Mouse (Mus musculus): ENCODE measurements at regions not wholly inside any gene's neighbourhood (a gene's known extent, or its start where the extent isn't known, plus 50 kb on each side); places are given as distances from the start of the nearest gene placed in this dataset.

DNA sequence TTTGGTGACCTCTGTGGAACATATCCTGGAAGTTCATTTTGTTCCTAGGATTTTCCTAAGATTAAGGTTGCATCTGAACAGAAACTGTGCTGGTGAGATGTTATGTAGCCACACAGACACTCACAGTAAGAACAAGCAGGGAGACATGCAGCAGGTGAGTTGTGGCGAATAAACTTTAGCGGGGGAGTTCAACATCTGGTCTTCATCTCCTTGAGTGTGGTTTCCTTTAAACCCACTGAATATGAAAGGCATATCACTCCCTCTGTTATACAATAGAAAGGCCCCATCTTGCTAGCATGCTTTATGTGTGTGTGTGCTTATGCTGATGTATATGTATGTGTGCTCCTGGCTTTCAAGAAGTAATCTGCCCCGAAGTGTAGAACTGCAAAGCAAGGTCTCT, 387.1 kb upstream of the Sash1 start:
- intact Hi-C loops (cut with DNase I): no loop called here
- Histone ChIP-seq H3K27me3 (ENCODE audit: control insufficient read depth, insufficient read depth, low read length) (no peaks in the 10 kb centered on the region), H3K27ac (no peak overlapping the region), H3K9ac (ENCODE audit: low read depth, low read length) (no peak overlapping the region), H3K4me3 (no peak overlapping the region), H3K36me3 (ENCODE audit: control insufficient read depth, insufficient read depth, low read length) (no peaks in the 10 kb centered on the region), H3K4me1 (ENCODE audit: control insufficient read depth, insufficient read depth, low read length) (no peaks in the 10 kb centered on the region; the same call in 1 of the 2 replicates), H3K79me2 (replicated peaks; ENCODE audit: control insufficient read depth, insufficient read depth, low read length) (no peaks in the 10 kb centered on the region)
- TF ChIP-seq CTCF (IDR thresholded peaks at IDR 0.05): no peak
- no peak for TF ChIP-seq EP300 (IDR thresholded peaks at IDR 0.05; ENCODE audit: insufficient read depth, low read depth, low read length)
- TF ChIP-seq POLR2A (IDR thresholded peaks at IDR 0.05; ENCODE audit: insufficient read depth, low read depth, low read length): no peak
- DNase-seq: no peak
- WGBS: 76% methylated on average over 3 of the region's 3 CpGs

DNA sequence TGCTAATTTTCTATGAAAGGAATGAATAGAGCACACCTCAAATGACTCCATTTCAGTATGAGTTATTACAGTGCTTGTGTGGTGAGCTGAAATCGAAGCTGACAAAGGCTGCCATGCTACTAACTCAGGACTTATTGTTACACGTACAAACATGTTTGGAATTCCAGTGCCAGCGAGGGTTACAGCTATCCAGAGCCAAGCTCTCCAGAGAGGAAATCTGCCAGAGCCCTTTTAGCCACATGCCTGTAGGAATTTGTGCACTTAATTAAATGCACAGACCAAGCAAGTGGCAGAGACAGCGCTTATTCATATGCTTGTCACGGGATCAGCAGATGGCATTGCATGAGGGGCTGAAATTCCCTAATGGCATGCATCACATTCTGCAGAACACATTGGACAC, 386.4 kb upstream of the Sash1 start:
- H3K4me3 ChIP-seq: no peak overlapping the region
- intact Hi-C loops (cut with DNase I): no loop called here
- 33% methylated on average over 5 of the region's 5 CpGs for WGBS
- H3K27me3 ChIP-seq (ENCODE audit: control insufficient read depth, insufficient read depth, low read length): no peaks in the 10 kb centered on the region
- no peaks in the 10 kb centered on the region for H3K36me3 ChIP-seq (ENCODE audit: control insufficient read depth, insufficient read depth, low read length)
- no peak overlapping the region for H3K27ac ChIP-seq
- no peaks in the 10 kb centered on the region for H3K79me2 ChIP-seq (replicated peaks; ENCODE audit: control insufficient read depth, insufficient read depth, low read length)
- peak in 1 of 2 experiments; percentile 16 for DNase-seq
- TF ChIP-seq POLR2A (IDR thresholded peaks at IDR 0.05; ENCODE audit: insufficient read depth, low read depth, low read length) (no peak), CTCF (IDR thresholded peaks at IDR 0.05) (no peak), EP300 (IDR thresholded peaks at IDR 0.05; ENCODE audit: insufficient read depth, low read depth, low read length) (no peak)
- no peak overlapping the region for H3K9ac ChIP-seq (ENCODE audit: low read depth, low read length)
- no peaks in the 10 kb centered on the region; the same call in 1 of the 2 replicates for H3K4me1 ChIP-seq (ENCODE audit: control insufficient read depth, insufficient read depth, low read length)

DNA sequence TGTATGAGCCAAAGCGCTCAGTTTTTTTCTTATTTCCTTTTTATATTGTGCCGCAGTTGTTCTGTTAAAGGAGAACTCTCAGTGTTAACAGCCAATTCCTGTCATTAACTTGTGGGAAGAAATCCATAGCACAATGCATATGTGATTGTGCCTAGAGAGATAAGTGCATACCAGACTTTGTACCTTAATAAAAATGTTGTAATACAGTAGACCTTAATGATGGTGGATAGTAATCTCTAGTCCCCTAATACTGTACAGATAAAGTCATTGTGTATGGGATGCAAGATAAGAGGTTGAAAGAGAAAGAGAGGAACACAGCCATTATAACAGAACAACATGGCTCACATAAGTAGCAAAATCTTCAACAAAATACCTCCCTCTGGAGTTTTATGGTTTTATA, 379.7 kb upstream of the Sash1 start:
- 75% methylated on average over 2 of the region's 2 CpGs for WGBS
- no peaks in the 10 kb centered on the region for H3K36me3 ChIP-seq (ENCODE audit: control insufficient read depth, insufficient read depth, low read length)
- no peaks in the 10 kb centered on the region for H3K4me1 ChIP-seq (ENCODE audit: control insufficient read depth, insufficient read depth, low read length)
- DNase-seq: no peak
- no peaks in the 10 kb centered on the region for H3K27me3 ChIP-seq (ENCODE audit: control insufficient read depth, insufficient read depth, low read length)
- TF ChIP-seq CTCF (IDR thresholded peaks at IDR 0.05): no peak
- no peak for TF ChIP-seq EP300 (IDR thresholded peaks at IDR 0.05; ENCODE audit: insufficient read depth, low read depth, low read length)
- no peak for TF ChIP-seq POLR2A (IDR thresholded peaks at IDR 0.05; ENCODE audit: insufficient read depth, low read depth, low read length)
- H3K9ac ChIP-seq (ENCODE audit: low read depth, low read length): no peak overlapping the region
- intact Hi-C loops (cut with DNase I): no loop called here
- no peak overlapping the region for H3K4me3 ChIP-seq
- no peak overlapping the region for H3K27ac ChIP-seq
- no peaks in the 10 kb centered on the region for H3K79me2 ChIP-seq (replicated peaks; ENCODE audit: control insufficient read depth, insufficient read depth, low read length)

DNA sequence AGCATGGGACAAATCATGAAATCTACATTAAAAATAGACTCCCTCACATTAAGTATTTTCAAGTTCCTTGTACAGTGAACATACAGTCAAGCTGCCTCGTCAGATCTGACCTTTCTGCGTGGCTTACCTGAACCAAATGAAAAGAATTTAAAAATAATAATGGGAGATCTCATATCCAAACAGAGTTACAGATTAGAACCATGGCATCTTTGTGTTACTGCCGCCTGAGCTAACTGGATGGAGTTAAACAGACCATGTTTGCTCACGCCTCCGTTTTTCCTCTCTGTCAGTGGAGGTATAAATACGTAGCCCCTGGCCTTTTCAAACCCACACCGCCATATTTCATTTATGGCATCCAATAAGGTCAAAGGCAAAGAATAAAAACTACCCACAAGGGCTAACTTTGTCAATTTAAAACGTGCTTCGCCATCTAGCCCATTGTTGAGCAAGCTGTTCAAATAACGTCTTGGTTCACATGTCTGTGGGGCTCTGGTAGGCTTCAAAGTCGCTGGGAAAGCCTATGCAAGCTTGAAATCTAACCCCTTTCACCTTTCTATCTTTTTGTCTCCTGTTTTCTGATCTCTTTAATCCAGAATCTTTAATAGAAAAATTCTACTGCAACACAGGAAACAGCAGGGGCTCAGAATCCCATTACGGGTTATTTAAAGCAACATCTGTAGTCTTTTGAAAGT, 378.6 kb upstream of the Sash1 start:
- no peaks in the 10 kb centered on the region for H3K79me2 ChIP-seq (replicated peaks; ENCODE audit: control insufficient read depth, insufficient read depth, low read length)
- H3K9ac ChIP-seq (ENCODE audit: low read depth, low read length): no peak overlapping the region
- intact Hi-C loops (cut with DNase I): no loop called here
- H3K4me3 ChIP-seq: no peak overlapping the region
- 84% methylated on average over 12 of the region's 12 CpGs for WGBS
- DNase-seq: no peak
- H3K36me3 ChIP-seq (ENCODE audit: control insufficient read depth, insufficient read depth, low read length): no peaks in the 10 kb centered on the region
- H3K4me1 ChIP-seq (ENCODE audit: control insufficient read depth, insufficient read depth, low read length): no peaks in the 10 kb centered on the region
- no peak overlapping the region for H3K27ac ChIP-seq
- H3K27me3 ChIP-seq (ENCODE audit: control insufficient read depth, insufficient read depth, low read length): no peaks in the 10 kb centered on the region
- TF ChIP-seq POLR2A (IDR thresholded peaks at IDR 0.05; ENCODE audit: insufficient read depth, low read depth, low read length) (no peak), EP300 (IDR thresholded peaks at IDR 0.05; ENCODE audit: insufficient read depth, low read depth, low read length) (no peak), CTCF (IDR thresholded peaks at IDR 0.05) (no peak)

DNA sequence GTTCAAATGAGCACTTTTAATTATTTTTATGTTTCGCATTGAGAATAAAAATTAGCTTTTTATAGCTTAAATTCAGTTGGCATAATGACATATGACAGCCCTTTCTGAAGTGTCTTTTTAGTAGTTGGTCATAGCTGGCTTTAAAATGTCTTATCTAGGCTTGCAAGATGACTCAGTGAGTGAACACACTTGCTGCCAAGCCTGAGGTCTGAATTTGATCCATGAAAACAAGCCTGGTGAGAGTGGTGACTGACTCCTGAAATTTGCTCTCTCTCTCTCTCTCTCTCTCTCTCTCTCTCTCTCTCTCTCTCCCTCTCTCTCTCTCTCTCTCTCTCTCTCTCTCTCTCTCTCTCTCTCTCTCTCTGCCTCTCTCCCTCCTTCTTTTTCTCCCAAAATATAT, 372.8 kb upstream of the Sash1 start:
- DNase-seq: no peak
- Histone ChIP-seq H3K27ac (no peak overlapping the region), H3K36me3 (ENCODE audit: control insufficient read depth, insufficient read depth, low read length) (no peaks in the 10 kb centered on the region), H3K4me3 (no peak overlapping the region), H3K27me3 (ENCODE audit: control insufficient read depth, insufficient read depth, low read length) (no peaks in the 10 kb centered on the region), H3K4me1 (ENCODE audit: control insufficient read depth, insufficient read depth, low read length) (no peaks in the 10 kb centered on the region), H3K9ac (ENCODE audit: low read depth, low read length) (no peak overlapping the region), H3K79me2 (replicated peaks; ENCODE audit: control insufficient read depth, insufficient read depth, low read length) (no peaks in the 10 kb centered on the region)
- intact Hi-C loops (cut with DNase I): no loop called here
- TF ChIP-seq POLR2A (IDR thresholded peaks at IDR 0.05; ENCODE audit: insufficient read depth, low read depth, low read length) (no peak), EP300 (IDR thresholded peaks at IDR 0.05; ENCODE audit: insufficient read depth, low read depth, low read length) (no peak)
- WGBS: 87% methylated on average over 1 of the region's 1 CpGs

DNA sequence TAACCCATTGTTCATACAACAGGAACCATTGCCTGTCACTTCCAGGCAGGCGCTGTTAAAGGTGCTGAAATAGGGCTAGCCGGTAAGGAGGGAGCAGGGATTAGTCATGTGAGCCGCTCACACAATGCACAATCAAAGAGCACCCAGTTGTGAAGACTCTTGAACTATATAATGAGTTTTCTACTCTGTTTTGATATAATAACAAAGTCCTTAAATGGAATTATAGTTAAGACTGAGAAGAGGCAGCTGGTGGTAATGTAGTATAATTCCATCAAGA, 367.0 kb upstream of the Sash1 start:
- intact Hi-C loops (cut with DNase I): no loop called here
- Histone ChIP-seq H3K36me3 (ENCODE audit: control insufficient read depth, insufficient read depth, low read length) (no peaks in the 10 kb centered on the region), H3K79me2 (replicated peaks; ENCODE audit: control insufficient read depth, insufficient read depth, low read length) (no peaks in the 10 kb centered on the region), H3K4me1 (ENCODE audit: control insufficient read depth, insufficient read depth, low read length) (no peaks in the 10 kb centered on the region), H3K9ac (ENCODE audit: low read depth, low read length) (no peak overlapping the region), H3K27me3 (ENCODE audit: control insufficient read depth, insufficient read depth, low read length) (no peaks in the 10 kb centered on the region), H3K4me3 (no peak overlapping the region), H3K27ac (no peak overlapping the region)
- no peak for DNase-seq
- 33% methylated on average over 3 of the region's 3 CpGs for WGBS
- TF ChIP-seq EP300 (IDR thresholded peaks at IDR 0.05; ENCODE audit: insufficient read depth, low read depth, low read length) (no peak), CTCF (IDR thresholded peaks at IDR 0.05) (no peak), POLR2A (IDR thresholded peaks at IDR 0.05; ENCODE audit: insufficient read depth, low read depth, low read length) (no peak)

All from heart, adult 2 months (tissue).